Mouse (Mus musculus) neural tube, embryonic 14.5 days (tissue): ENCODE measurements around the gene Dennd1a. TPM values are rescaled to one million over a fixed set of nuclear protein-coding genes. Genes with fewer than 3 reads are reported as not detected.

Source experiments
- ATAC-seq: fragments of 200-750 bp; cut with Nextera tagmentation; 2 replicates; pipeline ENCODE4 v1.8.0; 2017; ENCODE audit warnings: low read depth, mild to moderate bottlenecking, moderate TSS enrichment, moderate library complexity
- H3K27ac ChIP-seq: fragments of 300-500 bp; sonication (generic); 2 replicates; pipeline ENCODE4 v1.5.1; 2014; ENCODE audit warnings: low read depth, mild to moderate bottlenecking, control low read depth, low read length, moderate library complexity, mixed read lengths
- H3K27me3 ChIP-seq: fragments of 300-500 bp; sonication (generic); 2 replicates; pipeline ENCODE4 v1.6.1; 2014; ENCODE audit warnings: low read length; ENCODE audit not compliant: control insufficient read depth, insufficient read depth
- H3K36me3 ChIP-seq: fragments of 300-500 bp; sonication (generic); 2 replicates; pipeline ENCODE4 v1.6.1; 2014; ENCODE audit warnings: low read length, mixed read lengths; ENCODE audit not compliant: control insufficient read depth, insufficient read depth
- H3K4me1 ChIP-seq: fragments of 300-500 bp; sonication (generic); 2 replicates; pipeline ENCODE4 v1.6.1; 2014; ENCODE audit warnings: low read length; ENCODE audit not compliant: control insufficient read depth, insufficient read depth
- H3K4me2 ChIP-seq: fragments of 300-500 bp; sonication (generic); 2 replicates; pipeline ENCODE4 v1.6.1; 2014; ENCODE audit warnings: mild to moderate bottlenecking, low read depth, low read length, control low read depth
- H3K4me3 ChIP-seq: fragments of 300-500 bp; sonication (generic); 2 replicates; pipeline ENCODE4 v1.5.1; 2014; ENCODE audit warnings: low read depth, low read length, control low read depth, mixed read lengths
- H3K9ac ChIP-seq: fragments of 300-500 bp; sonication (generic); replicated peaks from 2 replicates; pipeline ENCODE4 v1.6.1; 2014; ENCODE audit warnings: low read depth, mild to moderate bottlenecking, control low read depth, low read length, mixed read lengths
- H3K9me3 ChIP-seq: fragments of 300-500 bp; sonication (generic); 2 replicates; pipeline ENCODE4 v1.6.1; 2016; ENCODE audit warnings: low read length; ENCODE audit not compliant: control insufficient read depth
- WGBS: fragments of 180-500 bp; shearing (Covaris S2); extraction: QIAGEN DNeasy Blood & Tissue Kit; methylation state at CpG from one replicate; pipeline ENCODE4 v1.1.7; 2014; 5-methylcytosine and 5-hydroxymethylcytosine counted together
- polyA plus RNA-seq: library from polyadenylated mRNA; unstranded; fragments of >200 nt; fragmentation: Nextera tagmentation; extraction: Ambion mirVana; gene quantifications from 2 replicates; pipeline ENCODE4 v1.2.1, GENCODE M21; 2014

Gene Dennd1a
- polyA plus RNA-seq, 1 experiment from 2014 or later, result 17.8 TPM

DNA sequence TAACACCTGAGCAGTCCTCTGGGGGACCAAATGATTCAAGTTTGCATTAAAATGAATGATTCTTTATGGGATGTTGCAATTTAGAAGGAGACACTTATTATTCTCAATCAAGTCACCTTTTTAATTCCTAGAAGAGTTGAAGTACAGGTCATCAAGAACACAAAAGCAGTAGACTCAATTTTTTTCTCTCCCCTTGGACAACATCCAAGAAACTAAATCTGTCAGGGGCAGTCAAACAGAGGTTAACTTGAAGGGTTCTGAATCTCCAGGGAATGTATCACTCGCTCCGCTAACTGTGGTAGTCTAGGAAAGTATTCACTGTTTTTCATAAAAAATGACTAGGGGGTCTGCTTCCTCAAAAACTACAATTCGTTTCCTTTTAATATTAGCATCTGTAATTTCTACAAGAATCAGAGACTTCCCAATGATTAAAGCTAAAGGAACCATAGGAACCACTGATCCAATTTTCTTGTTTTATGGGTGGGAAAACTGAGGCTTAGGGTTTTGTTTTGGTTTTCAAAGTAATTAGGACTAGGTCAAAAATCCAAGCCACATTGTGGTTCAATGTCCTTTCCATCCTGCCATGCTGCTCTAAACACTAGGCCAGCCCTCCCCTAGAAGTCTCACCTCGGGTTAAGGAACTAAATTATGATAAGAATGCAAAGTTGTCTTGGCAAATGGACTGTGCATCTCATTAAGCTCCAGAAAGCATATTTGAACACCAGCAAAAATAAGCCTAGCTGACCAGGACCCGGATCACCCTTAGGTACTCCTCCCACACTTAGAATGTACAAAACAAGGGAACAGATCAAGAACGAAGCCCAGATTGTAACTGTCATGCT, 157.0 kb downstream of the Dennd1a start:
- H3K27ac ChIP-seq, result no peak overlapping the region
- 61% methylated on average over 6 of the region's 6 CpGs for WGBS
- H3K36me3 ChIP-seq, result no peaks in the 10 kb centered on the region
- H3K4me2 ChIP-seq, result no peak overlapping the region
- no peak overlapping the region for H3K9ac ChIP-seq
- no peaks in the 10 kb centered on the region for H3K9me3 ChIP-seq
- no peaks in the 10 kb centered on the region for H3K4me1 ChIP-seq
- ATAC-seq, result no peak
- no peaks in the 10 kb centered on the region for H3K27me3 ChIP-seq
- H3K4me3 ChIP-seq, result no peak overlapping the region

DNA sequence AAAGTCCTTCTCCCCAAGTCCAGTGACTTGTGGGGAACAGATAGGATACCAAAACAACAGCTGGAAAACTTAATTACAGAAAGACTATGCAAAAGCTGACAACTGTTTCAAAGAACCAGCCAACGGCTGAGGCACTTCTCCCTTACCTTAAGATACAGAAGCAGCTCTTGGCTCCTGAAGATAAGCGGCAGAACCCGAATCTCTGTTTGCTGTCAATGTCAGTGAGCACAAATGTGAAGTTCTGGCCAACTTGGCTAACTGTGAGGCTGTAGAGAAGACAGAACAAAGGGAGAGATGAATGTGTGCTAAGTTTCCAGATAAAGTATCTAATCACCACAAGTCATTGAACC, 160.8 kb downstream of the Dennd1a start:
- Histone ChIP-seq H3K36me3 (no peaks in the 10 kb centered on the region), H3K4me2 (no peak overlapping the region), H3K9me3 (no peaks in the 10 kb centered on the region), H3K4me1 (no peaks in the 10 kb centered on the region), H3K27me3 (no peaks in the 10 kb centered on the region), H3K4me3 (no peak overlapping the region), H3K27ac (no peak overlapping the region), H3K9ac (no peak overlapping the region)
- WGBS, result 75% methylated on average over 3 of the region's 3 CpGs
- no peak for ATAC-seq

DNA sequence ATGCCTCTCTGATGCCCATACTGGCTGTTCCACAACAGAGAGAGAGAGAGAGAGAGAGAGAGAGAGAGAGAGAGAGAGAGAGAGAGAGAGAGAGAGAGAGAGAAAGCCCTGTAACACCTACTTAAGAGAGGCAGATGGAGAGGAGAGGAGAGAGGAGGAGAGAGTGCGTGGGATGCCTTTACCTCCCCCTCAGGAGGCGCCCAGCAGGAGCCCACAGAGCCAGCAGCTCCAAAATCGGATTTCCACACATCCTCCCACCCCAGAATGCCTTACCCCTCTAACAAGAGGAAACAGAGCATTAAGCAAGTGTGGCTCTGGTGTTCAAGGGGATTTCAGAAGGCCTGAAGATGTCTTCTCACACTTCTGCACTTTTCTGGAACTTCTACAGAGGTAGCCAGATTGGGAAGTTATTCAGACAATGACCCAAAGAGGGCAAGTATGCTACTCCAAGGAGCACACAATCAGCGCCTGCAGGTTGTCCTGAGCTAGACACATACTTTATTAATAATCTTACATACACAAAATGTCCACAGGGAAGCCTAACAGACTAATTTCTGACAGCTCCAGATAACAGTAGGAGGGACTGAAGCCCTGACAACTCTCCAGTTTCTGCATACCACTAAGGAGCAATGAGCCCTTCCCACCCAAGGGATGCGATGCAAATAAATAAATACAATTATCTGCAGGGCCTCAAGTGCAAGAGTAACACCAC, 161.4 kb downstream of the Dennd1a start:
- Histone ChIP-seq H3K4me2 (no peak overlapping the region), H3K4me3 (no peak overlapping the region), H3K9me3 (no peaks in the 10 kb centered on the region), H3K36me3 (no peaks in the 10 kb centered on the region), H3K27me3 (no peaks in the 10 kb centered on the region), H3K27ac (no peak overlapping the region), H3K4me1 (no peaks in the 10 kb centered on the region), H3K9ac (no peak overlapping the region)
- 58% methylated on average over 5 of the region's 5 CpGs for WGBS
- ATAC-seq, result no peak

DNA sequence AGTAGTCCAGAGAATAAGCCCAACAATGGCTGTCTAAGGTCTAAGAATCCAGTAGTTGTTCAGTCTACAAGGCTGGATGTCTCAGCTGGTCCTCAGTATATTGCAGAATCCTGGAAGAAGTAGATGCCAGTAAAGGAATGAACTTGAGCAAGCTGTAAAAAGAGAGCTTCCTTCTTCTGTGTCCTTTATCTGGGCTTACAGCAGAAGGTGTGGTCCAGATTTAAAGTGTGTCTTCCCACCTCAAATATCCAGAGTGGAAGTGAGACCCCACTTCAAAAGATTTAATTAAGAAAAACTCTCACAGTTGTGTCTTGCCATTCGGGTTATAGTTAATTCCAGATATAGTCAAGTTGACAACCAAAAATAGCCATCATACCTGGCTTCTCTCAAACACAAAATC, 162.5 kb downstream of the Dennd1a start:
- no peaks in the 10 kb centered on the region for H3K27me3 ChIP-seq
- H3K4me1 ChIP-seq, result no peaks in the 10 kb centered on the region
- ATAC-seq, result no peak
- no peaks in the 10 kb centered on the region for H3K9me3 ChIP-seq
- 95% methylated on average over 1 of the region's 1 CpGs for WGBS
- H3K9ac ChIP-seq, result no peak overlapping the region
- H3K36me3 ChIP-seq, result no peaks in the 10 kb centered on the region
- H3K4me2 ChIP-seq, result no peak overlapping the region
- no peak overlapping the region for H3K4me3 ChIP-seq
- no peak overlapping the region for H3K27ac ChIP-seq

DNA sequence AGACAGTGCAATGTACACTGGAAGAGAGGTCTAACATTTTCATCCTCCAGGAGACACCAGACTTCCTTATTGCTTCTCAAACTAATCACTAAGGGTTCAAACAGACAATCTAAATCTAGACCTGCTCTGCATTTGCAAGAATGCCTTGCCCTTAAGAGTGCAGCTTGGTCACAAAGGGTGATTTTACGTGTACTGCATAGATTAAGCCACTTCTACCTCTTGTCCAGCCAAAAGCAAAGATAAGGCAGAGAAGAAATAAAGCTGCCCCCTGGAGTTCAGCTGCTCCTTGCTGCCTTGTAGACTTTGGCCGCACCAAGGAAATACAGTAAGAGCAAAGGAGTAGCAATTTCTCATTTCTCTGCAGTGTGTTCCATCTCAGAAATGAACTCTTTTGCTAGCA, 172.2 kb downstream of the Dennd1a start:
- ATAC-seq, result no peak
- H3K9me3 ChIP-seq, result no peaks in the 10 kb centered on the region
- H3K4me2 ChIP-seq, result no peak overlapping the region
- no peak overlapping the region for H3K27ac ChIP-seq
- 73% methylated on average over 2 of the region's 2 CpGs for WGBS
- no peaks in the 10 kb centered on the region for H3K4me1 ChIP-seq
- no peak overlapping the region for H3K4me3 ChIP-seq
- H3K36me3 ChIP-seq, result no peaks in the 10 kb centered on the region
- H3K9ac ChIP-seq, result no peak overlapping the region
- H3K27me3 ChIP-seq, result no peaks in the 10 kb centered on the region

DNA sequence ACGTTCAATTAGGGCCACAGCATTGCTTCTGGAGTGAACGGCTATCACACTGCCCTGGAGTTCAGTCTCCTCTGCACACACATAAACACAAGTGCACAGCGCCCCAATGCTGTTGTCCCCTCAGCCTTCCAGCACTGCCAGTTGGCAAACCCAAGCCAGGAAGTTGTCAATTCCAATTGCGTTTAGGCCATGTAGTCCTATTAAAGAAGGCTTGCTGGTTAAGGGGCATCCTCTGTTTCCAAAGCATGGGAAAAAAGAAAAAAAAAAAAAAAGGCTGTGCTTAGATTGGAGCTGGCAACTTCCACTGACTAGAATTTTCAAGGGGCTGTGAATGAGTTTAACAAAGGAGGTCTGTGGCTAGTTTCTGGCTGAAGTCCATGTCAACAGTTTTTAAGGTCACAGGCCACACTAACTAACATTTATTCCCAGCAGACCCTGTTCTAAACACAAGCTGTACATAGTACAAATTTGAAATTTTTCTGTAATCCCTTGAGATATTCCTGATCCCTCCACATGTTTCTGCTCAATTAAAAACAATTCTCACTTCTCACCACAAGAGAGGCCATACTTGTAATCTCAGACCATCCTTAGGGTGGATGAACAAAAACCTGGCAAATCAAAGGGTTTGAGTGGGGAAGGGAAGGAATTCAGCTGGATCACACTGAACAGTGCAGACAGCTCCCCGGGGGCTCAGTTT, 175.4 kb downstream of the Dennd1a start:
- no peak overlapping the region for H3K4me3 ChIP-seq
- no peak overlapping the region for H3K27ac ChIP-seq
- H3K9me3 ChIP-seq, result no peaks in the 10 kb centered on the region
- no peaks in the 10 kb centered on the region for H3K27me3 ChIP-seq
- H3K4me2 ChIP-seq, result no peak overlapping the region
- H3K4me1 ChIP-seq, result no peaks in the 10 kb centered on the region
- H3K36me3 ChIP-seq, result no peaks in the 10 kb centered on the region
- WGBS, result 69% methylated on average over 5 of the region's 5 CpGs
- H3K9ac ChIP-seq, result no peak overlapping the region
- peak; percentile 68; the same call in 1 of the 2 replicates for ATAC-seq

DNA sequence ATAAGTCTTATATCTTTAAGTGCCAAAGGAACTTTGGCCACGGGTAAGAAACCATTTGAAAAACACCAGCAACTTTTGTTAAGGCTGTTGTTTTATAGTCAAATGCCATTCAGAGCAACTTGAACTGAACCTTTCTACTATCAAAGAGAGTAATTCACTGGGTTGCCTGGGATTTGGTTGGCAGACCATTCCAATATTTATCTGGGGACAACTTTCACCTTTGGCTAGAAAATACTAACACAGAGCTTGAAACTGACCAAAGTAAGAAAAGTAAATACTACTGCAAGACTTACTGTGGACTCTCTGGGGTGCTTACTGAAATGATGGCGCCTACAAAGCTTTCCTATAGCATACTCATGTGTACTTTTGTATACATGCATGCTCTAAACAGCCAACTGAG, 178.6 kb downstream of the Dennd1a start:
- no peak for ATAC-seq
- no peak overlapping the region for H3K4me3 ChIP-seq
- no peak overlapping the region for H3K27ac ChIP-seq
- H3K9me3 ChIP-seq, result no peaks in the 10 kb centered on the region
- no peaks in the 10 kb centered on the region for H3K36me3 ChIP-seq
- H3K27me3 ChIP-seq, result no peaks in the 10 kb centered on the region
- H3K9ac ChIP-seq, result no peak overlapping the region
- H3K4me1 ChIP-seq, result no peaks in the 10 kb centered on the region
- WGBS, result 64% methylated on average over 2 of the region's 2 CpGs
- H3K4me2 ChIP-seq, result no peak overlapping the region

DNA sequence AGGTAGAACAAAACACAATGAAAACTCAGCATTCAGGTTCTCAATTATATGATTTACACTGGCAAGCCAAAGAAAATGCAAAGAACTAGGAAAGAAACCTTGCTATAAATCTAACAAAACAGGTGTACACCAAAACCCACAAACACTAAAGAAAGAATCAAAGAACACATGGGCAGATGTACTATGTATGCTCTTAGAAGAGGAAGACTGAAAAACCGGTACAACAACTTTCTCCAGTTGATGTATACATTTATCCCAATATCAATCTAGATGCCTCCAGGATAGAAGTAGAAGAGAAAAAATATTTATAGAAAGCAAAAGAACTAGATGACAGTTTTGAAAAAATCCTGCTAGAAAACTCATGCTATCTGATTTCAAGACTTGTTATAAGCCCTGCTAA, 184.5 kb downstream of the Dennd1a start:
- Histone ChIP-seq H3K4me2 (no peak overlapping the region), H3K36me3 (no peaks in the 10 kb centered on the region), H3K4me3 (no peak overlapping the region), H3K9me3 (no peaks in the 10 kb centered on the region), H3K9ac (no peak overlapping the region), H3K27ac (no peak overlapping the region), H3K4me1 (peaks cover 4% of the 10 kb centered on the region; the same call in 1 of the 2 replicates), H3K27me3 (no peaks in the 10 kb centered on the region)
- 86% methylated on average over 1 of the region's 1 CpGs for WGBS
- no peak for ATAC-seq

DNA sequence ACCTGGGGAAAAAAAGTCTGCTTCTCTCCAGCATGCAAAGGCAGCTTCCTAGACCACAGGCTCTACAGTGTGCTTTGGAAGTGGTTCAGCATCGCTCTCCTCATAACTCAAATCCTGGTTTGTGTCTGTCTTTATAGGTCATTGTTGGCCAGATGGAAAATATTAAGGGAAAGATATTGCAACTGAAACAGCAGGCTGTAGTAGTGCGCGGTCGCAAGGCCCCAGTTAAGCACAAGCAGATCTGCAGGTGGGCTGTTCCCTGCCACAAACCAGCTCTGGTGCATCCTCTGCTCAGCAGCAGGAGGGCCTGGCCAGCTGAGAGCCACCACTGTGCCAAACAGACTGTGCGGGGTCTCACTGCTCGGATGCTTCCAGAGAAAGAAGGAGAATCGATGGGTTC, 186.9 kb downstream of the Dennd1a start:
- Histone ChIP-seq H3K4me1 (peaks cover 4% of the 10 kb centered on the region; the same call in 1 of the 2 replicates), H3K36me3 (no peaks in the 10 kb centered on the region), H3K27me3 (no peaks in the 10 kb centered on the region), H3K9me3 (no peaks in the 10 kb centered on the region), H3K9ac (no peak overlapping the region; the same call in 1 of the 2 replicates), H3K27ac (no peak overlapping the region), H3K4me2 (no peak overlapping the region), H3K4me3 (no peak overlapping the region)
- no peak for ATAC-seq
- WGBS, result 24% methylated on average over 7 of the region's 7 CpGs
